Mouse (Mus musculus): ENCODE measurements around the gene Myrfl.

Gene Myrfl

DNA sequence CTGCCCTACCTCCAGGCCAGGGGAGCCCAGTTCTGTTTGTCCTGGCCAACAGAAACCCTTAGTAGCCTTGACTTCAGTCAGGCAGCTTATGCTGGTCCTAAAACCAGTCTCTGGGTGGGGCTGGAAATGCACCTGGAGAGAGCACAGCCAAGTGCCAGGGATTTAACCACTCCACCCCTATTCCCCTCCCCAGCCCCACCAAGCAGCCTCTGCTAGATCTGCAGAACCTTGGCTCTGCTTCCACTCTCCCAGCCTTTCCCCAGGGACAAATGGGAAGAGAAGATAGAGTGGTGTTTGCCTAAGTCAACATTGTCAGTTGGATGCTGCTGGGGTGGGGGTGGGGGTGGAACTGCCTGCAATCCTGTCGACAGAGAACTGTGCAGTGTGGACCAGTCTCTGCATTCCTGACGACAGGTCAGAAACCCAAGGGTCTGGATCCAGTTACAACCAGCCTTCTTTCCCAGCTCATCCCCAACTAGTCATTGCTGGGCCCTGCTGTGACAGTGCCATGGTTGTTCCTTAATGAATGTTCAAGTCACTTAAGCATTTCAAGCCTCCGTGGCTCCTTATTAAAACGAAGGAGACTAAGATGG is 135.1 kb downstream of the Myrfl start:
- in situ Hi-C loops (cut with MboI, MseI) = no loop called here

DNA sequence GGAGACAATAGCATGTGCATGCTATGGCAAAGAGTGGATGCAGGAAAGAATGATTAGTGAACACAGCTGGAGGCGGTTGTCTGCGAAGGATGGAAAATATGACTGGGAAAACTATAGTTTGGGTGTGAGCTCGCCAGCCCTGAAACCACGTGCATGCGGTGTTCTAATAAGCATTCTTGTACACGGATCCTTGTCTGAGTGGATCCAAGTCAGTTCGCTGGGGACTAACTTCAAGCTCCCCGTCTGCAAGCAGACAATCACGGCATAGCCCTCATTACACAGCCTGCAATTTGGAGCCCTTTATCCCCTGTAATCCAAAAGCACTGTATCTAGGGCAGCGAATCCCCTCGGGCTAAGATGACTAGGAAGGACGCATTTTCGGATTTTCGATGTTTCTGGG is 136.2 kb downstream of the Myrfl start:
- in situ Hi-C loops (cut with MboI, MseI) = no loop called here

DNA sequence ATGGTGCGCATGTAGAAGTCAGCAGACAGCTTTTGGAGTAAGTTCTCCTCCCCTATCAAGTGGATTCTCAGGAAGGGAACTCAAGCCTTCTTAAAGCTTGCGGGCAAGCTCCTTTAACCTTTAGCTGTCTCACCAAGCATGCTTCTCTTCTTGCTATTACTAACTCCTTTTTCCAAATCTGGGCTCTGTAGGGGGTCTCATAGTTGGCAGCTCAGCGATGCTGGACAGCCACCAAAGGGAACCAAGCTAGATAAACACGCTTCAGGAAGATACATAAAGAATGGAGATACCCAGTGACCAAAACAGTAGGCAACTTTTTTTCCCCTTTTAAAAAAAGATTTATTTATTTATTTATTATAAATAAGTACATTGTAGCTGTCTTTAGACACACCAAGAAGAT is 136.9 kb downstream of the Myrfl start:
- in situ Hi-C loops (cut with MboI, MseI) = no loop called here

DNA sequence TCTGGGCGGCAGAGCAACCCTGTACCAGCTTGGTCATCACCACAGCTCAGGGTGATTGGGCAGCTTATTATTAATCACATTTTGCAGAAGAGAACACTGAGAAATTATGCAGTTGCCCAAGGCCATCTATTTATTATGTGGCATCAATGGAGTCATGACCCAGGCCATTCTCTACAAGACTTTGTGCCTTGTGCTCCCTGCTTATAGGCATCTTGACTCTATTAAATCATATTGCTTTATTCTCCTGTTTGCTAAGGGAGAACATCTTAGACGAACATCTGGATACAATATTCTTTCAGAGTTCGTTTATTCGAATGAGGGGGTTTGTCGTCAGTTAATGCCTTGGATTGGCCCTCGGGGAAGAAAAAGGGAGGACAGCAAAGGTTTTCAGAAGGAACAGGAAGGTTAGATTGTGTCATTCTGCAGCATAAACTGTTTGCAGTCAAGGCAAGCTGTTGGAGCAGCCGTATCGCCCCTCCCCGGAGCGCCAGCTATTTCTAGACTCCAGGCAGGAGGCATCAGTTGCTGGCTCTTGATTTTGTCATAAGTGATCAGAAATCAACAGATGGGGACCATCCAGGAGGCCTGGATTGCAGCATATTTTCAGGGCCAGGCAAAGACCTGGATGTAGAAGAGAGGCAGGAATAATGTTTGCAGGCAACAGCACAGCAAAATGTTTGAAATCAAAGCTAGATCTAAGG is 140.7 kb downstream of the Myrfl start:
- in situ Hi-C loops (cut with MboI, MseI) = no loop called here

DNA sequence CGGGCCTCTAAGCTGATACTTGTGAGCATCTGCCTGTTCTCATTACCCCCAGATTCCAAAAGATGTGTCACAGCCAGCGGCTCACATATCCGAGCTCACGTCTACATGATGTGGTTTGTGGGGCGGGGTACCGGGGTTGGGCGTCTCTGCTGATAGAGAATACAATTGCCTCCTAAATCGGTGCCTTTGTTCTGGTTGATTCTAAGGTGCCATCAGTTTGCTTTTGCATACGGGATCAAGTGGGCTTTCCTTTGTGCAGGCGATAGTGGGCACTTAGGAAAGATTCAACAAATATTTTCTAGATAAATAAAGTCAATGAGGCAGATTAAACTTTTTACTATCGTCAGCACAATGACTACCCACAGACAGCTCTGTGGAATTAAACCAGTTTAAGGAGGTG is 141.8 kb downstream of the Myrfl start:
- in situ Hi-C loops (cut with MboI, MseI) = no loop called here

DNA sequence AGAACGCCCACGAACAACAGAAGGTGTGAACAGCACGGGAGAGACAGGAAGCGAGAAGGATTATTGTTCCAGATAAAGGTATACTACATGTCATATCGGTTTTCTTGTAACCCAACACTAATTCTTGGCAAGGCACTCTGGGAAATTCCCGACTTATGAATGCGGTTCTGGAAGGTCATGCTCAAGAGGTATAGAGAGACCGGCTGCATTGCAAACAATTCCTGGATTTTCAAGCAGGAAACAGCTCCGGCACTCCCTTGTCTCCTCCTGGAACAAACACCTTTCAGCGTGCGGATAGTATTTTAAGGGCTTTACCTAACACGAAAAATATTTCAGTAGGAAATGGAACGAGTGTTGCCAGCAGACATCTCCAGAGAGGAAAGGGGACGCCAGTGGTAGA is 145.8 kb downstream of the Myrfl start:
- in situ Hi-C loops (cut with MboI, MseI) = no loop called here

DNA sequence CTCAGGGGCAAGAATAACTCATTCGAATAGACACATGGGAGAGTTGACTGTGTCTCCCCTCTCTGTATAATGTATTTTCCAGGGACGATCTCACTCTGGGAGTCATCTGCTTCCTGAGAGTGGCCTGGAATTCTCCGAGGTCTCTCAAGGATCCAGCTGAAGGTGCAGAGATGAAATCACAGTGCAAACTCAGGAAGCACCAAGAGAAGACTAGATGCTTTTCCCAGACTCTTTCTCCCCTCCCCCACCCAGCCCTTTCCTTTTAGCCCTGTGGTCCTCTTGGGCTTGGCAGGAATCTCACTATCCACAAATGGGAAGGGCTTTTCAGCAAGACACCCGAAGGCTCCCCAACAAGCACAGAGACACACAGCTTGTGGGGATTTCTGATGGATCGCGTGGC is 146.7 kb downstream of the Myrfl start:
- in situ Hi-C loops (cut with MboI, MseI) = no loop called here

DNA sequence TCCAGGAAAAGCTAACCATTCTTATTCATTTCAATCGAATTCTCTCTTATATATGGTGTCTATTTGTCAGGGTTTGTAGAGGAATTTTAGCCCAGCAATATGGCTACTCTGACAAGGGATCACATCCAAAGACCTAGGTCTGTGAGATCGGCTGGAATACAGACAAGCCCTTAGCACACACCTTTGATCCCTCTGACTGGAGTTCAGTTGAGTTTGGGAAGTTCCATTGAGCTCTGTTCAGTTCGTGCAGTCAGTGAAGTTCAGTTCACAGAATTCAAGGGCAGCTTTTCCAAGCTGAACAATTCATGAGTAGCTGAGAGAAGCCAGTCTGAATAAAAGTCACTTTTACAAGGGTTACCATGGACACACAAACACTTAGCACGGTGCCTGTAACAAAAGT is 148.0 kb downstream of the Myrfl start:
- in situ Hi-C loops (cut with MboI, MseI) = no loop called here

DNA sequence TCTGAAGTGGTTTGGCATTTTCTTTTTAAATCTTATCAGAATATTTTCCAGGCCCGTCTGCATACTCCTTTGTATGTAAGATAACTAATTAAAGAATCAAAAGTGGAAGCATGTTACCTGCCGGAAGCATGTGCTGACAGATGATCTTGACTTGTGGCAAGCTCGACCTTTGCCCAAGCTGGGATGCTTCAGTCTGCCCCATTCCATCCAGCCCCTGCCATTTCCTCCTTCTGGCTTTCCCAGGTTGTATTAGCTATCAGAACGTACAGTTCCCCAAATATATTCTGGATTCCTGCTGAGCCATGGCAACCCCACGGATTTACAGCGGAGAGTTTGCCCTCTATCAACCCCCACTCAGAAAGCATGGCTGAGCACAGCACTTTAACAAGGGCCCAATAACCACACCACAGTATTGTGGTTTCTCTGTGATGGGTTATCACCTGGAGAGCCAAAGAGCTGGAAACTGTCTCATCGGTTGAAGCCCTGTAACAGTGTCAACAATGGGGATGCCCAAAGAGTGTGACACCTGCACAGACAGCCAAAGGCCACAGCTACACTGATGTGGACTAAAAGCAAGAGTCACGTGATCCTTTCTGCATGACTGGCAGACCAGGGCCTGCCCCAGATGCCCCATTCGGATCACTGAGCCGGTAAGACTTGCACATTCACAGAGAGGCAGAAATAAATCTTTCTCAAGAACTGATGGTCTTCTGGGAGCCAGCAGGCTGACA is 150.3 kb downstream of the Myrfl start:
- in situ Hi-C loops (cut with MboI, MseI) = no loop called here

DNA sequence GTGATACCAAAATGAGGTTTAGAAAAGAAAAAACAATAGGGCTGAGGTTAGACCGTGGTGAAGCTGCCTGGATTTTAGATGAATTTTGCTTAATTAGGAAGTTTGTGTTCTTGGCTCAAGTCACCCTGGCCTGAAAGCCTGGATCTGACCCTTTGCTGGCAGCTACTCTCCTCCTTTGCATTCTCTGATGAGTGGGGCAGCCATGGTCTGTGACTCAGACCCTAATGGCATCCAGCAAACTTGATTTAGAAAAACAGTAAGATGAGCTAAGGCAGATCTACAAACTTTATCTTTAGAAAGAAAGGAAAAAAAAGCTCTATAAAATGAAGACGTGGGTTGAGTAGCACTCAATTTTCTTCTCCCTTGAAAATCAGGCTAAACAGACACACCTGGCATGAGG is 154.0 kb downstream of the Myrfl start:
- in situ Hi-C loops (cut with MboI, MseI) = no loop called here

DNA sequence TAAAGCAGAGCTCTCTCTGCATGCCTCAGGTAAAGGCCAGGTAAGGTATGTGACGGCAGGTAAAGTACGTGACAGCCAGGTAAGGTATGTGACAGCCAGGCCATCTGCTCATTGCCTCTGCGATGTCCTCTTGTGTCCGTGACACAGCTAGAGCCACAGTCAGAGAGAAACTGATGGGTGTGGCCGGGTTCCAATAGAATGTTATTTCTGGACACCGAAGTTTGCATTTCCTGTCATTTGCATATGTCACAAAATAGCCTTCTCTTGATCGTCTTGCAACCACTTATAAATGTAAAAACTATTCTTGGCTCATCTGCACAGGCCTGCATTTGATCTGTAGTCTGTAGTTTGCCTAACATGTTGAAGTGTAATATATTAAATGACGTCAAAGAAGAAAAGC is 154.5 kb downstream of the Myrfl start:
- in situ Hi-C loops (cut with MboI, MseI) = no loop called here

DNA sequence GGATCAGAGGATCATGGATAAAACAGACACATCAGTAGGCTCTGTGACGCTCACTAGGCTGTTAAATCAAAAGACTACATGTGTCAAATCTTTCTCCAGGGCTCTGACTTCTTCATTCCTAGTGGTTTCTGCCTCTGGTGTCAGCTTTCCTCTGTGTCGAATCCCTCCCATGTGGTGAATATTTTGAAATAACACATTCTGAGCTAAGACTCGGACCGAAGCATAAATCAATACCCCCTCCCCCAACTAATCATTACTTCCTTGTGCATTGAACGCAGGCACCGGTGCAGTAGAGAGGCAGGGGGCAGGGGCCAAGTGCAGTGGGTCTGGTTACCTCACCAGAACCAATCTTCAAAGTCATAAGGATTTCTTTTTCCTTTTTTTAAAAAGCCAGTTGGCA is 155.4 kb downstream of the Myrfl start:
- in situ Hi-C loops (cut with MboI, MseI) = no loop called here

DNA sequence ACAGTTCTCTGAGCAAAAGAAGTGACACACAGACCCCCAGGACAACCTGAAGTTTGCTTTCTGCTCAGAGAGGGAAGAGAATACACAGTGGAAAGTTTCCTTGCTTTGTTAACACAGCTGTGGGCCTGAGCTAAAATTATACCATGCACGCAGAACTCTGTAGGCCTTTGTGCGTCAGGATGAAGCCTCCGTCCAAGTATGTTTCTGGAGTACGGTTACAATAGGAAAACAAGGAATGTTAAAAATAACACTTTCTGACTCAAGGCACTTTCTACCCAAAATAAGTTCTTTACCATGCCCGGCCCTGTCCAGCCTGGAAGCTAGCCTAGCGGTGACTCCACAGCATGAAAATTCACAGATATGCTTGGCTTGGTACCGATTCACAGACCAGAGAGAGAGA is 156.6 kb downstream of the Myrfl start:
- in situ Hi-C loops (cut with MboI, MseI) = no loop called here

DNA sequence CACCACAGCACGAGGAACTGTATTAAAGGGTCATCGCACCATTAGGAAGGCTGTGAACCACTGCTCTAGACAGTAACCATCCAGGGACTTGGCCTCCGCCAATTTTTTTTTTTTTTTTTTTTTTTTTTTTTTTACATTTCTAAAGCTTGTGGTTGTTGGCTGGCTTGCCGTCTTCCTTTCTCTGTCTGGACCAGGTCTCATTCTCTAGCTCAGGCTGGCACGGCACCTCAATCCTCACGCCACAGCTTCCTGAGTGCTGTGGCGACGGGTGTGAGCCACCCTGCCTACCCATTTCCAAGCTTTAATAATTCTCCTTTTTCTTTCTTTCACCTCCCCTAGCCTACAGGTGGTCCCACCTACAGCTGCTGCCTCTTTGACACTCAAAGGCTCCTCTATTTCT is 158.2 kb downstream of the Myrfl start:
- in situ Hi-C loops (cut with MboI, MseI) = no loop called here

DNA sequence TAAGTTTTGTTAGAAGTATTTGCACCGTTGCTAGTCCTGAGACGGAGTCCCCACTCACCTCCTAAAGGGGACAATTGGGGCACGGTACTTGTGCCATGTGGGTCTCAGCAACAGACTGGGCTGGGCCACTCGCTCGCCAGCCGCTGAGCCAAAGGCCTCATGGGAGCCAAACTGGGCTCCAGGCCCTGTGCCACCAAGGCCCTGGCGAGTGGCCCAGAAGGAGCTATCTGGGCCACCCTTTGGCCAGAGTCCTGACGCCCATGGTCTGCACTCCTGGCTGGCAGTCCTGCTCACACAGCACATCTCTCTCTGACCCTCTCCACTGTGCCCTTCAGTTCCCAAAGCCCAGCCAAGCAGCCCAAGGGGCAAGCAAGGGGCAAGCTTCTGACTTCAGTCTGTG is 161.1 kb downstream of the Myrfl start:
- in situ Hi-C loops (cut with MboI, MseI) = no loop called here

DNA sequence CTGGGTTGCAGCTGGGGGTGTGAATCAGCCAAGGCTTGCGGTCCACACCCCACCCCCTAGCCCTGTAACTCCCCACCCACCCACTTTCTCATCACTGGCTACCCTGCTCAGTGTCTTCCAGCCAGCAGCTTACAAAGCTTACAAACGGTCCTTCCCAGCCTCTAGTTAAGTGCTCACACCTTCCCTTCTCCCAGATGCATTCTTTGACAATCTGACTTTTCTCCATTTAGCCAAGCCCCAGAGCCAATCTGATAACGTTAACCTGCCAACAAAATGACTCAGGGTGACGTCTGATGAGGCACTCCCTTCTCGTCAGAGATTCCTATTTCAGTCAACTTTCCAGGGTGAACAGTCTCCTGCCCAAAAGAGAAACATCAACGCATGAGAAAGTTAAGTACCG is 163.1 kb downstream of the Myrfl start:
- in situ Hi-C loops (cut with MboI, MseI) = no loop called here

DNA sequence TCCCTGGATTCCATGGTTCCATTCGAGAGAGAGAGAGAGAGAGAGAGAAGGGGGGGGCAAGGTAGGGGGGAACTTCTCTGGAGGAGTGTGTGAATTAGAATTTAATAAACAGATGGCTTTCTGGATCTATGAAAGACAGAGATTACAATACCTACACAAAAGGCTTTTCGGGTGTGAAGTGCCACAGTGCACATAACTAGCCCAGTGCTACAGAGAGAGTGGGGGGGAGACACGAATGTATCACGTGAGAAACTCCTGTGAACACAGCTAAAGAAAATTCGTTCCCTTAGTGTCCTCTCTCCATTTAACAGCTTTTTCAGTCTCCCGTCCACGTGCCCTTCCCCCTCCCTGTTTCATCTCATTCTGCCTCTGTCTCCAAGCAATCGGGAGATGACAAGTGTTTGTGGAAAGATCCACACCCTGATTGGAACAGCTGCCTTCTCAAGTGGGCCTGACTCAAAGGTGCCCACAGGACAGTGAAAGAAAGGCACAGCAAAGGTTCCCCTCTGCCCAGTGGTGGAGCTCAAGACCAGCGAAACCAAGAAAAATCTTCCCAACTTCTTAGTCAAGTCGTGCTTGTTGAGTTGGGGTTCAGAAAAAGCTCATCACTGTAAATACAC is 166.6 kb downstream of the Myrfl start:
- in situ Hi-C loops (cut with MboI, MseI) = no loop called here

DNA sequence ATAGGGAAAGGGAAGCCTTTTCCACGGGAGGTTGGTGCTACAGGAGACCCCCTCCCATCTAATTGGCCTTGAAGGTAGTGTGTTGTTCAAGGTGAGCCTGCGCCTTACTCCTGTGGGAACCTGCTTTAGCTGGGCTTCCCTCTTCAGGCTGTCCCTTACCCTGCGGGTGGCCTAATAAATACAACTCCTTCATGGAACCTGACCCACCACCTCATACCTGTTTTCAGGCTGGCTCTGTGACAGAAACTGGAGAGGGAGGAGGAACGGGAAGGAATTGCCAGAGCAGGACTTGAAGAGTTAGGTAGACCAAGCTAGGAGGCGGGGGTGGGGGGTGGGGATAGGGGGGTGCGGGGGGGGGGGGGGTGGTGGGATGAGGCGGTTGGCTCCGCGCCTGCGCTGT is 167.9 kb downstream of the Myrfl start:
- in situ Hi-C loops (cut with MboI, MseI) = no loop called here

DNA sequence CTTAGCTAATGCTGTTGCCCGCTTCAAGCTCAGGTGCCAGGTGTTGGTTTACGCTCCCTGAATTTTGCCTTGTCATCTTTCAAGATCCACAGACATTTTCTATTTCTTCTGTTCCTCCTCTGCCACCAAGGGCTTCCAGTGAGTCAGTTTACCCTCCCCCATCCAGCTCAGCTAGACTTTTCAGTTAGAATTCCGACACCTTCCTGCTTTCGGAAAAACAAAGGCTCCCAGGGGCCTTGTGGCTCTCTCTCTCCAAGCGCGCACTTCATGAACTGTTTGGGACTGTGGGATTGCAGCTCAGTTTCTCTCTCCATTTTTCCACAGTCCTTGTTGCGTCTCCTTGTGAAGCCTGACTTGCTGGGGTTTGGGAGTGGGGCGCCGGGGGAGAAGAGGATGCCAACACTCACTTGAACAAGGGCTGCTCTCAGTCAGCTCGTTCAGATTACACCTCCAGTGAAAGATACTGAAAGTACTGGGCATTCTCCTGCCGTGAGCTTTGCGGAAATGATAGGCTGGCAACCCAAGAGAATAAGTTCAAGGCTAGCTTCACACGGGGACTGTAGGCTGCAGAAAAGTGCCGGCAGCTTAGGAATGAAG is 168.9 kb downstream of the Myrfl start:
- in situ Hi-C loops (cut with MboI, MseI) = no loop called here

Measured in T-helper 2 cell (primary cell).